Mouse (Mus musculus) MEL (cell line): ENCODE measurements around the gene Slc17a3.

Source experiments
- CHD2 ChIP-seq: IDR thresholded peaks from 2 replicates; pipeline ENCODE4 v1.6.1; 2011; ENCODE audit warnings: low read length, improper control_type of control experiment
- CTCF ChIP-seq, 3 experiments: IDR thresholded peaks in 2 of 3; conservative IDR thresholded peaks in 1 of 3; 2 replicates each; pipeline ENCODE4 v1.5.1; 2011 to 2012; ENCODE audit warnings: low read length in 3 of 3, low read depth in 2 of 3, mild to moderate bottlenecking in 2 of 3, improper control_type of control experiment in 1 of 3, inconsistent platforms in 1 of 3, mixed read lengths in 1 of 3, moderate library complexity in 1 of 3; ENCODE audit not compliant: control insufficient read depth in 1 of 3, insufficient read depth in 1 of 3, poor library complexity in 1 of 3, severe bottlenecking in 1 of 3
- E2F4 ChIP-seq: IDR thresholded peaks from 2 replicates; pipeline ENCODE4 v1.6.1; 2011; ENCODE audit warnings: low read depth, low read length, improper control_type of control experiment, borderline replicate concordance
- EP300 ChIP-seq, 2 experiments: IDR thresholded peaks; 2 replicates each; pipeline ENCODE4 v1.6.1; 2011; ENCODE audit warnings: improper control_type of control experiment in 2 of 2, low read length in 2 of 2, low read depth in 1 of 2, mild to moderate bottlenecking in 1 of 2
- NELFE ChIP-seq: IDR thresholded peaks from 2 replicates; pipeline ENCODE4 v1.6.1; 2011; ENCODE audit warnings: low read depth, low read length, improper control_type of control experiment
- POLR2AphosphoS2 ChIP-seq: IDR thresholded peaks from 2 replicates; pipeline ENCODE4 v1.6.1; 2011; ENCODE audit warnings: low read length, improper control_type of control experiment
- SMC3 ChIP-seq: IDR thresholded peaks from 2 replicates; pipeline ENCODE4 v1.6.1; 2011; ENCODE audit warnings: low read depth, low read length, improper control_type of control experiment
- TAL1 ChIP-seq: IDR thresholded peaks from 2 replicates; pipeline ENCODE4 v1.6.1; 2012; ENCODE audit warnings: mild to moderate bottlenecking, inconsistent platforms, low read length, moderate library complexity, mixed read lengths
- ZNF384 ChIP-seq: IDR thresholded peaks from 2 replicates; pipeline ENCODE4 v1.6.1; 2012; ENCODE audit warnings: low read depth, mild to moderate bottlenecking, inconsistent platforms, low read length, improper control_type of control experiment

DNA sequence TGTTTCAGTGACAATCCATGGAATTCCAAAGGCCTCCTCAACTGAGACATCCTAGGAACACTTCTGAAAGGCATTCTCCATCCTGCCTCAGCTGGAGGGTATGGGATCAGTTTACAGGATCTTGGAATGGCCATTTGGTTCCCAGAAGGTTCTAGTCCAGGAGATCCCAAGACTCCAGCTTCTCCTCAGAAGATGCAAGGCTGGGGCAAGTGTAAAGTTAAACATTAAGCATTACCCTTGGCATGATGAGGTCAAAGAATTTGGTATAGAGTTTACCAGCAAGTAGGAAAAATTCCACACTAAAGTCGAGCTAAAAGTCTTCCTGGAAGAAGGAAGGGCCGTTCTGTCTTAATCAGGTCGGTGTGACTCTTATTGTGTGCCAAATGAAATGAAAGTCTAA, 30.8 kb downstream of the Slc17a3 start:
- TF ChIP-seq CHD2 (no peak), EP300 (IDR thresholded peaks at IDR 0.05; ENCODE audit: low read depth in 1 of 2, low read length in 2 of 2) (no peak), TAL1 (no peak), CTCF (IDR thresholded peaks at IDR 0.05 in 2 of 3, conservative IDR thresholded peaks at IDR 0.05 in 1 of 3; ENCODE audit: control insufficient read depth in 1 of 3, insufficient read depth in 1 of 3, low read depth in 2 of 3, low read length in 3 of 3, poor library complexity in 1 of 3, severe bottlenecking in 1 of 3) (no peak), NELFE (no peak), ZNF384 (no peak), SMC3 (no peak), POLR2AphosphoS2 (no peak), E2F4 (no peak)
